ENCODE assay signal across 14 mouse cellular contexts in genomic region chr7:25436704-25437103, GRCm38 (mm10). TPM values are rescaled to one million over a fixed set of nuclear protein-coding genes. Genes with fewer than 3 reads are reported as not detected.
DNase-seq lines count a peak whose midpoint lies in the region; ATAC-seq and TF ChIP-seq lines count a peak whose summit lies in the region.
"Had no signal": no experiment of that assay in that cellular context is flagged by ENCODE, and none has a peak within 500 bp of the region (broad histone marks: within the 10 kb centered on the region; RNA-seq: fewer than 3 reads in every experiment).

No protein-coding gene starts in this region.

- no peaks in the 10 kb centered on the region for H3K27me3 ChIP-seq in kidney, embryonic 16.5 days (ENCODE audit: insufficient read depth, low read length)
- no peaks in the 10 kb centered on the region for H3K27me3 ChIP-seq in spleen, adult 2 months (ENCODE audit: control insufficient read depth, insufficient read depth, low read length)
- no peaks in the 10 kb centered on the region for H3K27me3 ChIP-seq in limb, embryonic 10.5 days (ENCODE audit: low read depth, poor library complexity, severe bottlenecking)
- H3K27me3 ChIP-seq: megakaryocyte, embryonic 14.5 days had no signal

- no peak for DNase-seq in kidney, adult 11 months
- no peak for DNase-seq in spleen, adult 2 months (ENCODE audit: low read depth in 1 of 2, low spot score in 2 of 2)
- no peak for DNase-seq in spleen, postnatal 10 days (ENCODE audit: low spot score in 2 of 2)
- DNase-seq in limb, embryonic 10.5 days (ENCODE audit: low spot score): no peak
- no peak for DNase-seq in cerebellum, postnatal 36 days
- DNase-seq: cerebellum, adult 11-12 months; layer of hippocampus, postnatal 36 days; right cerebral cortex, postnatal 4 days had no signal

- TF ChIP-seq POLR2A in spleen, adult 2 months (IDR thresholded peaks at IDR 0.05; ENCODE audit: low read depth, low read length): no peak
- TF ChIP-seq POLR2A in cortical plate, adult 2 months (IDR thresholded peaks at IDR 0.05; ENCODE audit: extremely low read depth, insufficient read depth, low read length): no peak

- WGBS in kidney, embryonic 16.5 days: 81% methylated on average over 2 of the region's 2 CpGs
- 52% methylated on average over 2 of the region's 2 CpGs for WGBS in spleen, adult 2 months
- 96% methylated on average over 2 of the region's 2 CpGs for WGBS in limb, embryonic 10.5 days

- no peaks in the 10 kb centered on the region for H3K36me3 ChIP-seq in kidney, embryonic 16.5 days (ENCODE audit: insufficient read depth, low read length)
- H3K36me3 ChIP-seq in spleen, adult 2 months (ENCODE audit: control insufficient read depth, insufficient read depth, low read length): no peaks in the 10 kb centered on the region
- H3K36me3 ChIP-seq in limb, embryonic 10.5 days: no peaks in the 10 kb centered on the region

- peak overlapping the region; percentile 20; the same call in 1 of the 2 replicates for H3K27ac ChIP-seq in kidney, embryonic 16.5 days (ENCODE audit: low read length)
- H3K27ac ChIP-seq in spleen, adult 2 months (ENCODE audit: insufficient read depth, low read length): peak overlapping the region; percentile 83
- peak overlapping the region; percentile 44; the same call in 1 of the 2 replicates for H3K27ac ChIP-seq in cortical plate, adult 2 months (ENCODE audit: insufficient read depth, low read length)
- H3K27ac ChIP-seq in limb, embryonic 10.5 days: no peak overlapping the region
- H3K27ac ChIP-seq: hindbrain, postnatal 0 days had no signal

- no peaks in the 10 kb centered on the region for H3K9me3 ChIP-seq in kidney, embryonic 16.5 days (ENCODE audit: low read length)
- H3K9me3 ChIP-seq in limb, embryonic 10.5 days (replicated peaks): no peaks in the 10 kb centered on the region
- H3K9me3 ChIP-seq: megakaryocyte, embryonic 14.5 days had no signal

- H3K4me3 ChIP-seq in kidney, embryonic 16.5 days (ENCODE audit: low read length): no peak overlapping the region
- no peak overlapping the region for H3K4me3 ChIP-seq in spleen, adult 2 months (ENCODE audit: extremely low read depth, insufficient read depth, insufficient read length)
- H3K4me3 ChIP-seq in cortical plate, adult 2 months (ENCODE audit: insufficient read depth, low read length): no peak overlapping the region
- H3K4me3 ChIP-seq in limb, embryonic 10.5 days: no peak overlapping the region
- H3K4me3 ChIP-seq: megakaryocyte, embryonic 14.5 days had no signal

- H3K9ac ChIP-seq in kidney, embryonic 16.5 days (replicated peaks; ENCODE audit: low read length): no peak overlapping the region

- peaks cover 28% of the 10 kb centered on the region for H3K4me1 ChIP-seq in kidney, embryonic 16.5 days (ENCODE audit: insufficient read depth, low read length)
- peaks cover 54% of the 10 kb centered on the region for H3K4me1 ChIP-seq in spleen, adult 2 months (ENCODE audit: control insufficient read depth, insufficient read depth, insufficient read length)
- no peaks in the 10 kb centered on the region for H3K4me1 ChIP-seq in cortical plate, adult 2 months (ENCODE audit: control insufficient read depth, insufficient read depth, low read length)
- H3K4me1 ChIP-seq in limb, embryonic 10.5 days: peaks cover 11% of the 10 kb centered on the region; the same call in 1 of the 2 replicates

- ATAC-seq in kidney, embryonic 16.5 days (ENCODE audit: low FRiP score, low TSS enrichment): no peak
- ATAC-seq: hindbrain, postnatal 0 days had no signal

- TF ChIP-seq CTCF in spleen, adult 2 months (IDR thresholded peaks at IDR 0.05; ENCODE audit: extremely low read depth, insufficient read depth, insufficient read length, insufficient replicate concordance): no peak
- no peak for TF ChIP-seq CTCF in cortical plate, adult 2 months (IDR thresholded peaks at IDR 0.05; ENCODE audit: extremely low read depth, insufficient read depth, low read length)

- no peak overlapping the region for H3K4me2 ChIP-seq in kidney, embryonic 16.5 days (replicated peaks; ENCODE audit: low read depth, low read length)

RNA-seq across cellular contexts. Expression of gene Cxcl17, which starts 24.0 kb away (rescaled TPM):
- 0.65 and 1.0 TPM in 2 replicates for polyA plus RNA-seq in kidney, embryonic 16.5 days (2015; fragmentation: Nextera tagmentation; extraction: Ambion mirVana)
- polyA plus RNA-seq in spleen, adult 2 months (2012; rRNA removed): not detected in 2 replicates
- not detected in 2 replicates for polyA plus RNA-seq in cortical plate, adult 2 months (2012; rRNA removed)
- polyA plus RNA-seq in limb, embryonic 10.5 days (2016; fragmentation: Nextera tagmentation; extraction: Ambion mirVana): 0.54 and 0.91 TPM in 2 replicates
- polyA plus RNA-seq: limb, embryonic 14.5 days; testis, adult 2 months had no signal

RNA-seq across cellular contexts. Expression of gene Lipe, which starts 38.2 kb away (rescaled TPM):
- polyA plus RNA-seq in kidney, embryonic 16.5 days (2015; fragmentation: Nextera tagmentation; extraction: Ambion mirVana): 11.2 and 11.9 TPM in 2 replicates
- polyA plus RNA-seq in spleen, adult 2 months (2012; rRNA removed): 35.0 and 46.0 TPM in 2 replicates
- polyA plus RNA-seq in cortical plate, adult 2 months (2012; rRNA removed): 8.0 and 9.1 TPM in 2 replicates
- polyA plus RNA-seq in limb, embryonic 10.5 days (2016; fragmentation: Nextera tagmentation; extraction: Ambion mirVana): 8.4 and 8.9 TPM in 2 replicates

RNA-seq across cellular contexts. Expression of gene Ceacam1, which starts 40.7 kb away (rescaled TPM):
- 4.4 and 4.6 TPM in 2 replicates for polyA plus RNA-seq in kidney, embryonic 16.5 days (2015; fragmentation: Nextera tagmentation; extraction: Ambion mirVana)
- 16.0 and 16.3 TPM in 2 replicates for polyA plus RNA-seq in spleen, adult 2 months (2012; rRNA removed)
- 4.7 and 5.1 TPM in 2 replicates for polyA plus RNA-seq in cortical plate, adult 2 months (2012; rRNA removed)
- polyA plus RNA-seq in limb, embryonic 10.5 days (2016; fragmentation: Nextera tagmentation; extraction: Ambion mirVana): 1.5 and 1.7 TPM in 2 replicates
